Mouse (Mus musculus): Measurements from ENCODE around the gene 2810004N23Rik.

The 2810004N23Rik gene

GRCm38 (mm10) chr8:124862321-124863162, at the start of gene 2810004N23Rik, which contains the start of gene Gnpat:
2810004N23Rik (minus strand) TSS chr8:124863120.
Gnpat (plus strand) TSS chr8:124863033.
- ChIA-PET POLR2A (interaction anchor here (0.6 to 4.8 kb wide), 25 partner anchors 9 to 707 kb away, joined by 3 to 48 read pairs (median 4); partner anchors contain the start of genes Egln1 (in 1 of the 4) and Trim67 (in 1 of the 4)), CTCF (interaction anchor here in 3 of 4 experiments (0.5 to 1.4 kb wide), 6 partner anchors 9 to 199 kb away, joined by 3 to 6 read pairs (median 4); no protein-coding TSS in a partner anchor)

- CTCF ChIA-PET: interaction anchor here (0.5 to 1.5 kb wide), 10 partner anchors 19 to 462 kb away, joined by 3 to 12 read pairs (median 3); no protein-coding TSS in a partner anchor
- POLR2A ChIA-PET: interaction anchor here in 2 of 4 experiments (1.0 to 2.3 kb wide), 6 partner anchors 10 to 38 kb away, joined by 3 to 9 read pairs (median 5); no protein-coding TSS in a partner anchor
Measured at GRCm38 (mm10) chr8:124911938-124912872, 49.3 kb upstream of the 2810004N23Rik start.

DNA sequence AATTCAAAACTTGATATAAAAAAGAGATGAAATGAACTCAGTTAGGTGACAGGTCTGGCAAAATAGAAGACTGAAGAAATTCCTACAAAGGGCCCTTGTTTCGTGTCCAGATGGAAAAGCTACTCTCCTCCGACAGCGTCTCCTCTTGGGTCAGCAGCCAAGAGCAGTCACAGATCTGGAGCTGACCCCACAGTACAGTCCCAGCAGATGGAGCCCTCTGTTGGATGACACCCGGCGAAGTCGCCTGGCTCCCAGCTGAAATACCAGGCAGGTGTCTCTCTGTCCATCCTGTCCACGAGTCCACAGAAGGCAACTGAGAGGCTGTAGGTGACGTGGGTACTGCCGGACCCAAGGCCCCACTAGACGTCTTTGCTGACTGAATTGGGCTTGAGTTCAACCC, 47.4 kb upstream of the 2810004N23Rik start:
- POLR2A ChIA-PET: interaction anchor here in 3 of 4 experiments (0.6 to 1.5 kb wide), 3 partner anchors 48 to 50 kb away, joined by 3 read pairs; no protein-coding TSS in a partner anchor
- CTCF ChIA-PET: interaction anchor here in 3 of 4 experiments (0.6 to 1.1 kb wide), 3 partner anchors 23 to 206 kb away, joined by 3 read pairs; no protein-coding TSS in a partner anchor

DNA sequence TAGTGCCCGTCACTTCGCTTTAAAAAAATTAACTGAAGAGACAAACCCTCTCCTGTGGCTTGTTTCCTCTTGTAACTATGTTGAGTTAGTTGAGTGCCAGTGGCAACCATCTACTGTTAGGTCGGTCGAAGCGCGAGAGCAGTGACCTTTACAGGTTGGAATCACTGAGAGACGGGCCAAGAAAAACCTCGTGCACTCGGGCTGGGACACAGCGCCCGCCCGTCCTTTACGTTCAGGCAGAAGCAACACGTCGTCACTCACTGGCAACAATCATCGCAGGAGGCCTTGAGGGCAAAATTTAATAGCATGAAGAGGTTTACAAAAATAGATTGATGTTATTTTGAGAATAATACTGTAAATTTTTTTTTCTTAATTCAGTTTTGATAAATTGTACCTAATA, 47.0 kb upstream of the 2810004N23Rik start:
- ChIA-PET POLR2A (interaction anchor here in 2 of 4 experiments (0.6 to 1.5 kb wide), 2 partner anchors 49 to 50 kb away, joined by 3 read pairs; no protein-coding TSS in a partner anchor), CTCF (interaction anchor here in 1 of 4 experiments (0.6 kb wide), 1 partner anchor 23 kb away, joined by 3 read pairs; no protein-coding TSS in a partner anchor)

- POLR2A ChIA-PET: interaction anchor here in 2 of 4 experiments (0.8 to 1.5 kb wide), 6 partner anchors 9 to 26 kb away, joined by 3 to 4 read pairs (median 3); no protein-coding TSS in a partner anchor
- CTCF ChIA-PET: interaction anchor here in 2 of 4 experiments (0.6 kb wide), 2 partner anchors 87 to 890 kb away, joined by 3 read pairs; no protein-coding TSS in a partner anchor
Measured at GRCm38 (mm10) chr8:124905482-124905881, 42.6 kb upstream of the 2810004N23Rik start.

GRCm38 (mm10) chr8:124903198-124903597, 40.3 kb upstream of the 2810004N23Rik start:
- ChIA-PET CTCF (interaction anchor here in 1 of 4 experiments (0.7 kb wide), 1 partner anchor 52 kb away, joined by 6 read pairs; no protein-coding TSS in a partner anchor), POLR2A (interaction anchor here in 2 of 4 experiments (0.6 to 1.4 kb wide), 4 partner anchors 8 to 452 kb away, joined by 3 to 5 read pairs (median 4); no protein-coding TSS in a partner anchor)

- ChIA-PET CTCF (no interaction called here), POLR2A (interaction anchor here in 2 of 4 experiments (0.8 to 1.1 kb wide), 3 partner anchors 13 to 61 kb away, joined by 3 read pairs; no protein-coding TSS in a partner anchor)
Measured at GRCm38 (mm10) chr8:124898251-124898905, 35.5 kb upstream of the 2810004N23Rik start.

- ChIA-PET POLR2A (interaction anchor here in 2 of 4 experiments (0.8 to 2.4 kb wide), 6 partner anchors 8 to 60 kb away, joined by 3 to 10 read pairs (median 4); partner anchors contain the start of gene Gnpat (in 1 of the 2)), CTCF (interaction anchor here in 2 of 4 experiments (0.6 to 1.4 kb wide), 2 partner anchors 16 to 58 kb away, joined by 3 read pairs; no protein-coding TSS in a partner anchor)
Measured at GRCm38 (mm10) chr8:124897386-124898250, 34.7 kb upstream of the 2810004N23Rik start, which contains the start of the genes Exoc8 and Sprtn. Exoc8 (minus strand) TSS chr8:124897705. Sprtn (plus strand) TSS chr8:124897886.

DNA sequence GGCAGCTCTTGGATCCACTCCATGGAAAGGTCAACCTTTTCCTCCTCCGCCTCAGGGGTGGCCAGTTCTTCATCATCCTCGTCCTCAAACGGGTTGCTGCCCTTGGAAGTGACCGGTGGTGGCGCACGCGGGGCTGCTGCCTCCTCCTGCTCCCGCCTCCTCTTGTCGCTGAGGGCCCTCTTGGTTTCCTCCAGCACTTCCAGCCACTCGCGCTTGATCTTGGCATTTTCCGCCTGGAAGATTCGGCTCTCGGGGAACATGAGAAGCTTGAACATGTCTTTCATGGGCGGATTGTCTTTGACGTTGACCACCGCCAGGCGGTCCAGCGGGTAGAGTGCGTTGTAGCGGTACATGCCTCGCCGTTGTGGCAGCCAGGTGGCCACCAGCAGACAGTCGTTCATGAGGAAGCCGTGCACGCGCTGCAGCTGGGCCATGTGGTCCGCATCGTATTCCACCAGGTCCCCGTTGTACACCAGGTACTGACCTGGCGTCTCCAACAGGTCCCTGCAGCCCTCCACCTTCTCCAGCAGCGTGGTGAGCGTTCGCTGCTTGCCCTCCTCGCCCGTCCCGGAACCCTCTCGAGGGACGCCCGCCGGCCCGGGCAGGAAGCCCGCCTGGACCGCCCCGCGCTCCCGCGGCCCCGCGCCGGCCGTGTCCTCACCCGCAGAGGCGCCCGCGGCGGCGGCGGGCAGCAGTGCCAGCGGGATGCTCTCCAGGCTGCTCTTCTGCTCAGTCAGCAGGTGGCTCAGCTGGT, 33.9 kb upstream of the 2810004N23Rik start:
- CTCF ChIA-PET: interaction anchor here (0.6 to 1.6 kb wide), 5 partner anchors 11 to 138 kb away, joined by 3 to 5 read pairs (median 3); no protein-coding TSS in a partner anchor
- POLR2A ChIA-PET: interaction anchor here in 2 of 4 experiments (0.9 to 2.4 kb wide), 13 partner anchors 8 to 138 kb away, joined by 3 to 10 read pairs (median 4); partner anchors contain the start of gene Gnpat (in 1 of the 2)

- POLR2A ChIA-PET: interaction anchor here in 3 of 4 experiments (0.5 to 2.4 kb wide), 19 partner anchors 9 to 201 kb away, joined by 3 to 10 read pairs (median 3); partner anchors contain the start of genes 2810004N23Rik (in 1 of the 3), Fam89a (in 1 of the 3) and Gnpat (in 1 of the 3)
- CTCF ChIA-PET: interaction anchor here in 3 of 4 experiments (1.1 to 1.6 kb wide), 4 partner anchors 11 to 138 kb away, joined by 3 to 5 read pairs (median 4); no protein-coding TSS in a partner anchor
Measured at GRCm38 (mm10) chr8:124896010-124896631, 33.2 kb upstream of the 2810004N23Rik start.

GRCm38 (mm10) chr8:124892596-124892995, 29.7 kb upstream of the 2810004N23Rik start:
- POLR2A ChIA-PET: interaction anchor here in 1 of 4 experiments (1.2 to 1.6 kb wide), 3 partner anchors 11 to 55 kb away, joined by 3 to 4 read pairs (median 4); no protein-coding TSS in a partner anchor
- CTCF ChIA-PET: no interaction called here

DNA sequence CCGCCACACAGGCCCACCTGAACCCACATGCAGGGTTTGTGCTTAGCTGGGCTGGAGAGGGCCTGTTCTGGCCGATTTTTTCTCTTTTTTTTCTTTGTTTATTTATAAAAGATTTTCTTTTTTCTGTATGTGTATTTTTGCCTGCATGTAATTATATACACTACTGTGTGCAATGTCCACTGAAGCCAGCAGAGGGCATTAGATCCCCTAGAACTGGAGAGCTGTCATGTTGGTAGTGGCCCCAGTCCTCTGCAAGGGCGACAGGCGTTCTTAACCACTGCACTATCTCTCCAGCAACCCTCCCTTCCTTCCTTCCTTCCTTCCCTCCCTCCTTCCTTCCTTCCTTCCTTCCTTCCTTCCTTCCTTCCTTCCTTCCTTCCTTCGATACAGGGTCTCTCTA, 25.5 kb upstream of the 2810004N23Rik start:
- POLR2A ChIA-PET: interaction anchor here in 2 of 4 experiments (0.7 to 2.1 kb wide), 8 partner anchors 8 to 50 kb away, joined by 3 to 8 read pairs (median 4); no protein-coding TSS in a partner anchor
- CTCF ChIA-PET: interaction anchor here (0.5 to 1.4 kb wide), 11 partner anchors 16 to 1033 kb away, joined by 3 to 5 read pairs (median 3); no protein-coding TSS in a partner anchor

GRCm38 (mm10) chr8:124878946-124879526, 16.1 kb upstream of the 2810004N23Rik start:
- CTCF ChIA-PET: interaction anchor here in 1 of 4 experiments (0.9 kb wide), 1 partner anchor 17 kb away, joined by 3 read pairs; the partner anchor contains the start of genes 2810004N23Rik and Gnpat

DNA sequence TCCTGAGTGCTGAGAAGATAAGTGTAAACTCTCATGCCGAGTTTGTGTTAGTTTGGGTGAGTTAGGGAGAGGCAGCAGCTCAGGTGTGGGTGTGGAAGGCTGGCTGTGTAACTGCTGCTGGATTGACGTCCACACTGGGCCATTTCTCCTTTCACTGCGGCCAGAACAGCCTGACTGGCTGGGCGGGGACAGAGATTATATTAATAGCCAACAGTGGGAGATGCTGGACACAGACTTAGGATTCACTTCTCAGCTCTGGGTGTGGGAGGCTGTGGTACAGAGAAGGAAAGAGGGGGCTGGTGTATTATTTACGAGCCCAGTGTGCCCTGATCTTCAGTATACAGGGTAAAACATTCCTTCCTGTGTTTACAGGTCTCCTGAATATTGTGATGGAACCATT, 15.2 kb upstream of the 2810004N23Rik start:
- POLR2A ChIA-PET: interaction anchor here in 2 of 4 experiments (1.5 to 2.7 kb wide), 3 partner anchors 10 to 18 kb away, joined by 4 to 8 read pairs (median 5); partner anchors contain the start of genes 2810004N23Rik (in 1 of the 2) and Gnpat (in 1 of the 2)
- CTCF ChIA-PET: no interaction called here

More at GRCm38 (mm10) chr8:124878946-124879526, 16.1 kb upstream of the 2810004N23Rik start:
- POLR2A ChIA-PET: interaction anchor here in 3 of 4 experiments (0.6 to 2.7 kb wide), 7 partner anchors 9 to 726 kb away, joined by 3 to 8 read pairs (median 4); partner anchors contain the start of genes 2310022B05Rik (in 1 of the 3), 2810004N23Rik (in 1 of the 3) and Gnpat (in 1 of the 3)

Measured in embryonic stem cell, embryonic (primary cell).